Mouse (Mus musculus) midbrain, embryonic 10.5 days (tissue): ENCODE data around the gene Srpk2. TPM values are rescaled to one million over a fixed set of nuclear protein-coding genes. Genes with fewer than 3 reads are reported as not detected.
"Not testable (repeated sequence)": the region's sequence is repeated elsewhere in the genome, so short reads cannot be mapped to it uniquely, and the experiment has no call there.

Experiments used
- DNase-seq: peaks from one replicate; pipeline ENCODE4 v3.0.0-alpha.2; 2017; ENCODE audit warnings: low spot score
- H3K27ac ChIP-seq: fragments of 300-500 bp; sonication (generic); replicated peaks from 2 replicates; pipeline ENCODE4 v1.5.1; 2016; ENCODE audit warnings: mild to moderate bottlenecking
- H3K27me3 ChIP-seq: fragments of 300-500 bp; sonication (generic); 2 replicates; pipeline ENCODE4 v1.6.1; 2016; ENCODE audit warnings: low read depth, mild to moderate bottlenecking; ENCODE audit not compliant: poor library complexity, severe bottlenecking
- H3K36me3 ChIP-seq: fragments of 300-500 bp; sonication (generic); 2 replicates; pipeline ENCODE4 v1.6.1; 2016; ENCODE audit warnings: mild to moderate bottlenecking, moderate library complexity
- H3K4me1 ChIP-seq: fragments of 300-500 bp; sonication (generic); 2 replicates; pipeline ENCODE4 v1.6.1; 2016
- H3K4me3 ChIP-seq: fragments of 300-500 bp; sonication (generic); 2 replicates; pipeline ENCODE4 v1.5.1; 2016; ENCODE audit warnings: mild to moderate bottlenecking, moderate library complexity
- H3K9me3 ChIP-seq: fragments of 300-500 bp; sonication (generic); replicated peaks from 2 replicates; pipeline ENCODE4 v1.6.1; 2016; ENCODE audit warnings: mild to moderate bottlenecking
- WGBS: fragments of 180-500 bp; shearing (Covaris S2); methylation state at CpG from one replicate; pipeline ENCODE4 v1.1.7; 2016; 5-methylcytosine and 5-hydroxymethylcytosine counted together
- polyA plus RNA-seq: library from polyadenylated mRNA; unstranded; fragments of >200 nt; fragmentation: Nextera tagmentation; extraction: Ambion mirVana; gene quantifications from 2 replicates; pipeline ENCODE4 v1.2.1, GENCODE M21; 2016

The Srpk2 gene
- 47.9 and 58.8 TPM in 2 replicates for polyA plus RNA-seq

DNA sequence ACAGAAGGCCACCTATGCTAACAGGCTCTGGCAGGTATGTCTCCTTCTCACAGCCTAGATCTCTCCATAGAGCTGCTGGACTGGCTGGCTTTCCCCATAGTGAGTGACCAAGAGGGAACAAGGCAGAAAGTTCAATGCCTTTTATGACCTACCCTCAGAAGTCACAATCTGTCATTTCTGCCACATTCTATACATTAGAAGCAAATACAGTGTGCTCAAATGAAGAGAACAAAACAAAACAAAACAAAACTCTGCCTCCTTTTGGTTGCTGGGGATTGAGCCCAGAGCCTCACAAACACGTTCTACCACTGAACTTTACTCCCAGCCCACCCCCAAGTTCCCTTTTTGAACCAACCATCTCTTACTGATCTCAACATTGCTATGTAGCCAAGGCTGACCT is at the start of gene Srpk2:
Gene Srpk2, minus strand, starts transcription at position 101 of the 400 bp plus-strand sequence.
- Histone ChIP-seq H3K4me1 (no peaks in the 10 kb centered on the region), H3K4me3 (no peak within 1 kb of the TSS), H3K27me3 (no peaks in the 10 kb centered on the region), H3K36me3 (no peaks in the 10 kb centered on the region), H3K27ac (no peak within 1 kb of the TSS), H3K9me3 (no peaks in the 10 kb centered on the region)
- WGBS: 71% methylated on average over 1 of the region's 1 CpGs
- DNase-seq: no peak

DNA sequence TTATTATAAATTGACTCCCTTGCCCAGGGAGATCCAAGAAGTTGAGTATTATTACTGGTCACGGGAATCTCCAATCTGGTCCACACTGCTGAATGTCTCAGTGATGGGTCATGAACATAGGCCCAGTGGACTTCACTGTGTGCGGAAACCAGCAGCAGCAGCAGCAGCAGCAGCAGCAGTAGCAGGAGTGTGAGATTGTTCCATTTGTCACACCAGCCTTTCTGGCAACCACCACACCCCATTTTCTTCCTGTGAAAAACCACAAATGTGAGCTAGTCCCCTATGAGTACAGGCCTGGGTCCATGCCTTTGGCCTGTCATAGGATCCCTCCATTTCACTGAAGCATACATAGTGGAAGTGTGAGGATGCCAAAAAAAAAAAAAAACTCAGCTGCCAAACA is 37.5 kb upstream of the Srpk2 start:
- H3K27me3 ChIP-seq: no peaks in the 10 kb centered on the region
- H3K9me3 ChIP-seq: peaks cover 11% of the 10 kb centered on the region; the same call in 1 of the 2 replicates
- H3K4me3 ChIP-seq: no peak overlapping the region
- WGBS: 88% methylated on average over 2 of the region's 2 CpGs
- DNase-seq: no peak
- no peaks in the 10 kb centered on the region for H3K36me3 ChIP-seq
- H3K27ac ChIP-seq: no peak overlapping the region
- no peaks in the 10 kb centered on the region for H3K4me1 ChIP-seq

DNA sequence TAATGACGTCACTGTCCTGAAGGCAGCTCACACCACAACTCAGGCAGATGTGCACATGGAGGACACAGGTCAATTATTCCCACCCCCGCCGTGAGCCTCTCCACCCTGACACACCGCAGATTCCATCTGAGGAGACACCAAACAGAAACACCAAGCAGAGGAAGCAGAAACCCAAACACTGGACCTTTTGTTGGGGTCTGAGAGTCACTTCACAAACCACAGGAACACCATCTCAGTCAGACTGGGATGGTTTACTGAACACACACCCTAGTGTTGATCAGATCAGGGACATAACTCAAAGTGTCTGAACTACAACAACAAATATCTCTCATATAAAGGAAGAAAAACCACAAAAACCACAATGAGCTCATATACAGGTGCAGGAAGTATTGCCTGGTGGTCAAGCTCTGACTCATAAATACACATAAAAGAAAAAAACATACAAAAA is 34.5 kb upstream of the Srpk2 start:
- 76% methylated on average over 4 of the region's 4 CpGs for WGBS
- no peak for DNase-seq
- Histone ChIP-seq H3K4me1 (no peaks in the 10 kb centered on the region), H3K36me3 (no peaks in the 10 kb centered on the region), H3K27me3 (no peaks in the 10 kb centered on the region), H3K27ac (no peak overlapping the region), H3K4me3 (no peak overlapping the region), H3K9me3 (peaks cover under 1% of the 10 kb centered on the region; the same call in 1 of the 2 replicates)

DNA sequence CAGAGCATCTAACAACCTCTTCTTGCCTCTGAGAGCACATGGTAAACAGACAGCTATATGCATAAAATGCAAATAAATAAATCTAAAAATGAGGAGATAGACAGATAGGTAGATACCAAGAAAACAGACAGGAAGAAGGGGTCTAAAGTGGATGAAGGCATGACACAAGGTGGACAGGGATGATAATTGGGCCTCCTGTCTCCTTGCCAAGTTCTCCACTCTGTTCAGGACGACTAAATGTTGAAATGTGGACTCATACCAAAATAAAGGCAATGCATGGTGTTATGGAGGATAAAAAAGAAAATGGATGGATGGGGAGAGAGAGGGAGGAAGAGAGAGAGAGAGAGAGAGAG is 33.7 kb upstream of the Srpk2 start:
- 78% methylated on average over 1 of the region's 1 CpGs for WGBS

DNA sequence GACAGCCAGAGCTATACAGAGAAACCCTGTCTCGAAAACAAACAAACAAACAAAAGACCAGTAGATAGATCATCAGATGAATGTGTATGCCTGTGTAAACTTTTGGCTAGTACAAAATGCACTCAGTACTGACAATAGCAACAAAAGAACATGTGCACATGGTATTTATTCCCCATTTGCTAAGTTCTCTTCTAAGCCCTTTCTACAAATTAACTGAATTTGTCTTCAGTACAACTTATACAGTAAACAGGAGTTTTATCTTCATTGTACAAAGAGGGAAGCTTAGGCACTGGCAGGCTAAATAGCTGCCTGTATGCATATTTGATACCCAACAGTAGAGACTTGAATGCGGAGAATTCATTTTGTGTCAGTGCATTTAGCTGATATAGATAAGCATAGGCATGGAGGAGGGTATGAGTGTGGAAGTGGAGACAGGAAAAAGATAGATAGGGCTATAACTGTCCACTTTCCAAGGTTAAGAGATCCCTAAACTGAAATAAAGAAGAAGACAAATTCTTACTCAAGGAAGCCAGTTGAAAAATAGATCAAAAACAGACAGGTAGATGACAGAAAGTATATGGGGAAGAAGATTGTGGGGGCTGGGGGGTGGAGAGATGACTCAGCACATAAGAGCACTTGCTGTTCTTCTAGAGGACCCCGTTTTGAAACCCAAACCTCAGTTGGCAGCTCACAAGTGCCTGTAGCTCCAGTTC is 33.2 kb upstream of the Srpk2 start:
- no peak overlapping the region for H3K27ac ChIP-seq
- no peak overlapping the region for H3K4me3 ChIP-seq
- peaks cover 5% of the 10 kb centered on the region for H3K4me1 ChIP-seq
- H3K27me3 ChIP-seq: no peaks in the 10 kb centered on the region
- H3K9me3 ChIP-seq: no peaks in the 10 kb centered on the region
- no peaks in the 10 kb centered on the region for H3K36me3 ChIP-seq
- DNase-seq: no peak
- WGBS: 84% methylated on average over 3 of the region's 3 CpGs

More for the DNA sequence above, 33.7 kb upstream of the Srpk2 start:
- H3K36me3 ChIP-seq: no peaks in the 10 kb centered on the region
- peaks cover under 1% of the 10 kb centered on the region; the same call in 1 of the 2 replicates for H3K4me1 ChIP-seq
- no peak overlapping the region for H3K27ac ChIP-seq
- H3K27me3 ChIP-seq: no peaks in the 10 kb centered on the region
- DNase-seq: no peak
- no peaks in the 10 kb centered on the region for H3K9me3 ChIP-seq
- H3K4me3 ChIP-seq: no peak overlapping the region

DNA sequence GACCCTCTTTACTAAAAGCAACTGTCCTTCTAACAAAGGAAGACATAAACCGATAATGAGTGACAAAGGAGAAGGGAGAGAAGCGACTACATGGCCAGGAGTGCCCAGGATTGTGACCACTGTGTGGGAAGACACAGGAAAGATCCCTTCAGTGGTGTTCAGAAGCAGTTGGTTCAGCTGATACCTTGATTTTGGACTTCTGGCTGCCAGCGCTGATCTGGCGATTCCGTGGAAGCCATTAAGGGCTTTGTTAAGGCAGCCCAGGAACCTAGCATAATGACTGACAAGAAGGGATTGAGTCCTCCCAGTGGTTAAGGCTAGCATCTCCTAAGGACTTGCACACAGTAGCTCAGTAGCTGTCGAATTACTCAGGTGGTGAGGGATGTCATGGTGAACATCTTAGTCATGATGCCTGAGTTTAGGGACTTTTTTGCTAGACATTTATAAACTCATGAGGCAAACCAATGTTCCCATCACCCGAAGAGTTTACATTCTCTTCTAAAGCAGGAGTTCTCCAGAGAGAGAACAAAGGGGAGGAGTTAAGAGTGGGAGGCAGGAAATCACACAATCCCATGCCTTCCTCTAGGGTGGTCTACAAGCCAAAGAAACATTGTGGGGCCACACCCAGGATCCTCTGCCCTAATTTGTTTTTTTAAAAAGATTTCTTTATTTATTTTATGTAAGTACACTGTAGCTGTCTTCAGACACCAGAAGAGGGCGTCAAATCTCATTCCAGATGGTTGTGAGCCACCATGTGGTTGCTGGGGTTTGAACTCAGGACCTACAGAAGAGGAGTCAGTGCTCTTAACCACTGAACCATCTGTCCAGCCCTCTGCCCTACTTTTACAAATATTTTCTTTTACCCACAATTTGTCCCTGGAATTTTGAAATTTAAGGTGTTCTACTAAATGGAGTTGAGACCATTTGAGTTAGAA is 29.3 kb upstream of the Srpk2 start:
- Histone ChIP-seq H3K36me3 (peaks cover 26% of the 10 kb centered on the region), H3K27me3 (no peaks in the 10 kb centered on the region), H3K4me1 (peaks cover 15% of the 10 kb centered on the region), H3K4me3 (no peak overlapping the region), H3K27ac (peak overlapping the region; percentile 91), H3K9me3 (peaks cover 25% of the 10 kb centered on the region)
- WGBS: 84% methylated on average over 8 of the region's 8 CpGs
- DNase-seq: no peak

DNA sequence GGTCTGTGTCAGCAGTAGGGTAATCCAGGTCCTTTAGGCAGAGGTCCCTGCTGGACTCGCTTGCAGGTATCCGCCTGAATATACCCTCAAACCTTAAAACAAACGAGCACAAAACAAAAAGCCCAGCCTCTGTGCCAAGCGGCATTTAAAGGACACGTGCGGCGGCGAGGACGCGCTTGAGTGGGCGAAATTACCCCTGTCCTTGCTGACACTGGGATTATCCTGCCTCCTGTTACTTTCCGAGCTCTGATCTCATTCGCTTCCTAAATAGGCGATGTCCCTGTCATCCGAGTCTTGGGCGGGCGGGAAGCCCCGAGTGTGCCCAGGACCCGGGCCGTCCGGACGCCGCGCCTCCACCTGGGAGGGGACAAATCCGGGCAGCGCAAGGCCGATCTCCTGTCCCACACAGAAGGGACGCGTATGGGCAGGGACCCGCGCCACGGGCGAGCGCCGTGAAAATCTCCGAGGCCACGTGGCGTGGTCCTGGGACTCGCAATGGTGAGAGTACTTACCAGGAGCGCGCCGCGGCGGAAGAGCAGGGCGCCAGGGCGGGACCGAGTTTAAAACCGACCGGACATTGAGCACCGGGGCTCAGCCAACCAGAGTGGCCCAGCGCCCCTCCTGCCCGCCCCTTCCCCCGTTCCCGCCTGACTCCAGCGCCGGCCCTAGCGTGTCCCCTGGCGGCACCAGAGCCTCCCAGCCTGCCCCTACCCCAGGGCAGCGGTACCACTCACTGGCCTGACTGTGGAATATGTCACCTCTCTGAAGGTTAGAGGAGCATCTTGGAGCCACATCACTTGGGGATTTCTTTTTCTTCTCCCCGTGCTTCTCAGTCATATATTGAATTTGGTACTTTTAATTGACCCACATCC is 27.9 kb upstream of the Srpk2 start:
- Histone ChIP-seq H3K27ac (peak overlapping the region; percentile 91), H3K4me3 (peak overlapping the region; percentile 76), H3K4me1 (peaks cover 15% of the 10 kb centered on the region), H3K27me3 (no peaks in the 10 kb centered on the region), H3K9me3 (peaks cover 37% of the 10 kb centered on the region), H3K36me3 (peaks cover 38% of the 10 kb centered on the region)
- DNase-seq: peak; percentile 83
- WGBS: 7% methylated on average over 58 of the region's 60 CpGs

DNA sequence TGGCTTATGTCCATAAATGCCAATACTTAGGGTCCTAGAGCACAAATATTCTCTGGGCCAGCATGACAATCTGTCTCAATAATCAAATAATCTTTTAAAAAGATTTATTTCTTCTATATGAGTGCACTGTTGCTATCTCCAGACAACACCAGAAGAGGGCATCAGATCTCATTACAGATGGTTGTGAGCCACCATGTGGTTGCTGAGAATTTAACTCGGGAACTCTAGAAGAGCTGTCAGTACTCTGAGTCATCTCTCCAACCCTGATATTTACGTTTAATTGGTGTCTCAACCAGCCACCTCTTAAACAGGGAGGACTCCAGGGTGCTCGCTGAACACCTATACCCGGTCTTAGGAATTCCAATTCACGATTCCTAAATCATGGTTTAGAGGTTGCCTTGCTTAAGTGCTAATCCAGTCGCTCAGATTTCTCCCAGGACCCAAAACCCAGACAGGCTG is 27.3 kb upstream of the Srpk2 start:
- Histone ChIP-seq H3K4me3 (peak overlapping the region; percentile 76), H3K4me1 (peaks cover 15% of the 10 kb centered on the region), H3K36me3 (peaks cover 45% of the 10 kb centered on the region), H3K9me3 (peaks cover 44% of the 10 kb centered on the region), H3K27ac (peak overlapping the region; percentile 91)
- not testable (repeated sequence) for H3K27me3 ChIP-seq, DNase-seq
- 72% methylated on average over 6 of the region's 6 CpGs for WGBS

DNA sequence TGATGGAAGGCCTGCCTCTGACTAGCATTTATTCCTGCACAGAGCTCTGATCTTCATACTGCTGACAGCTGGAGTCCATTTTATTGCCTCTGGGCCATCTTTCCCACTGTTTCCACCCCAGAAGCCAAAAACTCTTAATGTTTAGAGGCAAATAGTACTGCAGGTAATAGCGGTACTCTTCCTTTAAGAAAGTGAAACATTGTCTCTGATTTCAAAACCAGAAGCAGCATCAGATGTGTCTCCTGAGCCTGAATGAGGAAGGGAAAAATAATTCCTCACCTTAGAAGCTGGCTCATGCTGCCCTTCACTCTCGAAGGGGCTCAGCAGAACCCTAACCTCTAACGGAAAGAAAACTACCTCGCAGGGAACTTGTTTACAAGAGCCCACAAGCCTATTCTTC is 26.8 kb upstream of the Srpk2 start:
- 95% methylated on average over 4 of the region's 4 CpGs for WGBS
- Histone ChIP-seq H3K9me3 (peaks cover 48% of the 10 kb centered on the region), H3K27ac (no peak overlapping the region), H3K4me3 (peak overlapping the region; percentile 76), H3K4me1 (peaks cover 15% of the 10 kb centered on the region), H3K27me3 (no peaks in the 10 kb centered on the region), H3K36me3 (peaks cover 49% of the 10 kb centered on the region)
- DNase-seq: no peak

DNA sequence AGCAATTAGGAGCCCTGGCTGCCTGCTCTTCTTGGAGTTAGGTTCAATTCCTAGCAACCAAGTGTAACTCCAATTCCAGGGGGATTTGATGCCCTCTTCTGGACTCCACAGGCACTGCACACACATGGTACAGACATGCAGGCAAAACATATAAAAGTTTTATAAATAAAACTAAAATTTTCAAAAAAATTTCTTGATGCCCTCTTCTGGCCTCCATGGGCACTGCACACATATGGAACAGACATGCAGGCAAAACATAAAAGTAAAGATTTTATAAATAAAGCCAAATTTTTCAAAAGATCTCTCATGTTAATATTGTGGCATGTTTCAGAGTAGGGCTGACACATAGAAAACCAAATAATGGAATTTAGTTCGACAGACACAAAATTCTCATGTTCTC is 25.2 kb upstream of the Srpk2 start:
- no peak overlapping the region for H3K27ac ChIP-seq
- WGBS: 100% methylated on average over 1 of the region's 1 CpGs
- H3K9me3 ChIP-seq: peaks cover 60% of the 10 kb centered on the region
- DNase-seq: no peak
- H3K36me3 ChIP-seq: peaks cover 60% of the 10 kb centered on the region
- no peak overlapping the region for H3K4me3 ChIP-seq
- no peaks in the 10 kb centered on the region for H3K27me3 ChIP-seq
- peaks cover 15% of the 10 kb centered on the region for H3K4me1 ChIP-seq

DNA sequence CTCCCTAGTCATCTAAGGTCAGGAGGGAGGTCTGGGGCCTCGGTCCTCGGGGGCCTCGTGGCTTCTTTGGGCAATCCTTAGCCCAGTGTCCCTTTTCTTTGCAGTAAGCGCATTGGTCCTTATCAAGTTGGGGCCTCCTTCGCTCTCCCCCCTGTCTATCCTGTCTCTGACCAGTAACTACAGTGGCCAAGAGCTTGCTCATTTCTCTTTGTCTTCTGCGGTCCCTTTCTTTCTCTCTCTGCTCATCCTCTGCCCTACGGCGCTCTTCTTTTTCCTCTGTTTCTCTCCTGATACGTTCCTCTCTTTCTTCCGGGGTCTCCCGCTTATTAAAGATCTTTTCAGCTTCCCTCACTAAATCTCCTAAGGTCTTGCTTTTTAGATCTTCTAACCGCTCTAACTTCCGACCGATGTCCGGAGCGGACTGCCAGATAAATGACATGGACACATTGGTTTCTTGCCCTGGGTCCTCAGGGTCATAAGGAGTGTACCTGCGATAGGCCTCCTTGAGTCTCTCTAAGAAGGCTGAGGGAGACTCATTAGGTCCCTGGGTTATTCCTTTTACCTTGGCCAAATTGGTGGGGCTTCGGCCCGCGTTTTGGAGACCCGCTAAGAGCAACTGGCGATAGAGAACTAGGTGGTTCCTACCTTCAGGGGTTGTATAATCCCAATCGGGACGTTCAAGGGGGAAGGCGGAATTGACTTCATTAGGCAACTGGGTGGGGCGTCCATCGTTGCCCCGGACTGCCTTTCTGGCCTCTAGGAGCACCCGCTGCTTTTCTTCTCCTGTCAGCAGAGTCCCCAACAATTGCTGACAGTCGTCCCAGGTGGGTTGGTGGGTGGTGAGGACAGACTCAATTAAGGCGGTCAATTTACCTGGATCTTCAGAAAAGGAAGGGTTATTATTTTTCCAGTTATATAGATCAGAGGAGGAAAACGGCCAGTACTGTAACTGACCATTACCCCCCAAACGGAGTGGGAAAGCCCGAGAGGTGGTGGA is 22.5 kb upstream of the Srpk2 start:
- H3K9me3 ChIP-seq: peaks cover 86% of the 10 kb centered on the region
- peaks cover 86% of the 10 kb centered on the region for H3K36me3 ChIP-seq
- not testable (repeated sequence) for DNase-seq, H3K27ac ChIP-seq, H3K27me3 ChIP-seq, H3K4me3 ChIP-seq, H3K4me1 ChIP-seq
- WGBS: 97% methylated on average over 34 of the region's 34 CpGs
